In genomic region chr6:115856361-115856745, GRCm38 (mm10) we compare ENCODE assay signal across 13 mouse cellular contexts. TPM values are rescaled to one million over a fixed set of nuclear protein-coding genes. Genes with fewer than 3 reads are reported as not detected.
DNase-seq lines count a peak whose midpoint lies in the region; ATAC-seq and TF ChIP-seq lines count a peak whose summit lies in the region.
"Had no signal": no experiment of that assay in that cellular context is flagged by ENCODE, and none has a peak within 500 bp of the region (broad histone marks: within the 10 kb centered on the region; RNA-seq: fewer than 3 reads in every experiment).

No protein-coding gene starts in this region.

- H3K27ac ChIP-seq in gastrocnemius, adult 2 months, result peak overlapping the region; percentile 53
- H3K27ac ChIP-seq in layer of hippocampus, adult 2 months, result peak overlapping the region; percentile 82
- no peak overlapping the region for H3K27ac ChIP-seq in embryonic facial prominence, embryonic 11.5 days (replicated peaks; ENCODE audit: low read depth, low read length)
- H3K27ac ChIP-seq: embryonic facial prominence, embryonic 12.5 days had no signal

- intact Hi-C loops in gastrocnemius, adult 2 months (cut with DNase I), result no loop called here
- intact Hi-C loops in gastrocnemius, postnatal 14 days (cut with DNase I; ENCODE audit: low total_unique reads), result loop anchor here (5.0 kb wide), 1 partner anchor 151 kb away; no protein-coding TSS in a partner anchor

- H3K27me3 ChIP-seq in embryonic facial prominence, embryonic 11.5 days (ENCODE audit: control insufficient read depth, insufficient read depth, low read length), result no peaks in the 10 kb centered on the region
- H3K27me3 ChIP-seq: embryonic facial prominence, embryonic 12.5 days had no signal

- no peak for TF ChIP-seq CTCF in gastrocnemius, adult 2 months (IDR thresholded peaks at IDR 0.05)
- TF ChIP-seq CTCF in layer of hippocampus, adult 2 months (conservative IDR thresholded peaks at IDR 0.05), result no peak

- no peaks in the 10 kb centered on the region for H3K9me3 ChIP-seq in embryonic facial prominence, embryonic 11.5 days (replicated peaks; ENCODE audit: control insufficient read depth, low read length)
- H3K9me3 ChIP-seq: embryonic facial prominence, embryonic 12.5 days had no signal

- H3K4me3 ChIP-seq in gastrocnemius, adult 2 months, result no peak overlapping the region
- H3K4me3 ChIP-seq in layer of hippocampus, adult 2 months, result no peak overlapping the region
- H3K4me3 ChIP-seq in embryonic facial prominence, embryonic 11.5 days (ENCODE audit: low read depth, low read length), result no peak overlapping the region
- H3K4me3 ChIP-seq: embryonic facial prominence, embryonic 12.5 days had no signal

- no peak overlapping the region; the same call in 1 of the 2 replicates for H3K9ac ChIP-seq in embryonic facial prominence, embryonic 11.5 days (replicated peaks; ENCODE audit: low read length)
- H3K9ac ChIP-seq: embryonic facial prominence, embryonic 12.5 days had no signal

- DNase-seq in gastrocnemius, adult 2 months, result no peak
- no peak for DNase-seq in gastrocnemius, postnatal 14 days
- DNase-seq in layer of hippocampus, adult 2 months (ENCODE audit: low spot score in 2 of 2), result no peak
- DNase-seq in layer of hippocampus, adult 18-20 months (ENCODE audit: low spot score in 2 of 2), result no peak
- DNase-seq in embryonic facial prominence, embryonic 11.5 days (ENCODE audit: low spot score), result peak; percentile 10
- peak; percentile 37 to 47 for DNase-seq in kidney, postnatal 36 days
- DNase-seq in thymus, postnatal 0 days (ENCODE audit: low spot score), result no peak
- DNase-seq: cerebellum, adult 8-10 months; thymus, postnatal 36 days had no signal

- no peak overlapping the region for H3K4me2 ChIP-seq in embryonic facial prominence, embryonic 11.5 days (ENCODE audit: low read depth, low read length)
- H3K4me2 ChIP-seq: embryonic facial prominence, embryonic 12.5 days had no signal

- no peaks in the 10 kb centered on the region for H3K36me3 ChIP-seq in embryonic facial prominence, embryonic 11.5 days (replicated peaks; ENCODE audit: control insufficient read depth, insufficient read depth, low read depth, low read length)
- H3K36me3 ChIP-seq: embryonic facial prominence, embryonic 12.5 days had no signal

- ATAC-seq in embryonic facial prominence, embryonic 11.5 days (replicated peaks; ENCODE audit: insufficient number of reproducible peaks, low FRiP score, low TSS enrichment, low read depth), result no peak
- no peak for ATAC-seq in cerebellum, adult (ENCODE audit: insufficient number of reproducible peaks, low FRiP score, low TSS enrichment)
- ATAC-seq: forebrain, embryonic 16.5 days had no signal

- 74% methylated on average over 4 of the region's 4 CpGs for WGBS in embryonic facial prominence, embryonic 11.5 days

- H3K4me1 ChIP-seq in embryonic facial prominence, embryonic 11.5 days (ENCODE audit: control insufficient read depth, insufficient read depth, low read length), result no peaks in the 10 kb centered on the region

RNA-seq across cellular contexts. Expression of gene Ift122, which starts 3.1 kb away (rescaled TPM):
- 1 to 10 TPM; 4.9 to 5.1 TPM for total RNA-seq in gastrocnemius, adult 2 months (2021)
- total RNA-seq in gastrocnemius, postnatal 14 days (2021), result 10 to 100 TPM; 11.0 to 19.0 TPM
- 10 to 100 TPM; 30.3 TPM for total RNA-seq in layer of hippocampus, adult 2 months (2021)
- total RNA-seq in layer of hippocampus, adult 18-20 months (2021), result 10 to 100 TPM; 26.4 to 33.5 TPM
- 25.1 and 27.2 TPM in 2 replicates for polyA plus RNA-seq in embryonic facial prominence, embryonic 11.5 days (2014; fragmentation: Nextera tagmentation; extraction: Ambion mirVana)
- 8.2 and 11.0 TPM in 2 replicates for polyA plus RNA-seq in thymus, postnatal 0 days (2015; fragmentation: Nextera tagmentation; extraction: Ambion mirVana)

RNA-seq across cellular contexts. Expression of gene Mbd4, which starts 3.2 kb away (rescaled TPM):
- total RNA-seq in gastrocnemius, adult 2 months (2021), result under 1 TPM; 0.75 to 0.77 TPM
- total RNA-seq in gastrocnemius, postnatal 14 days (2021), result 1 to 10 TPM; 1.4 to 2.2 TPM
- total RNA-seq in layer of hippocampus, adult 2 months (2021), result 1 to 10 TPM; 6.3 to 6.8 TPM
- total RNA-seq in layer of hippocampus, adult 18-20 months (2021), result 1 to 10 TPM; 5.8 to 7.2 TPM
- 22.5 and 24.8 TPM in 2 replicates for polyA plus RNA-seq in embryonic facial prominence, embryonic 11.5 days (2014; fragmentation: Nextera tagmentation; extraction: Ambion mirVana)
- polyA plus RNA-seq in thymus, postnatal 0 days (2015; fragmentation: Nextera tagmentation; extraction: Ambion mirVana), result 18.7 and 20.8 TPM in 2 replicates

RNA-seq across cellular contexts. Expression of gene Efcab12, which starts 18.1 kb away (rescaled TPM):
- not detected for total RNA-seq in gastrocnemius, adult 2 months (2021)
- under 1 TPM; 0.08 to 0.18 TPM for total RNA-seq in gastrocnemius, postnatal 14 days (2021)
- 1 to 10 TPM; 3.9 to 4.5 TPM for total RNA-seq in layer of hippocampus, adult 2 months (2021)
- 1 to 10 TPM; 3.2 to 4.0 TPM for total RNA-seq in layer of hippocampus, adult 18-20 months (2021)
- polyA plus RNA-seq in embryonic facial prominence, embryonic 11.5 days (2014; fragmentation: Nextera tagmentation; extraction: Ambion mirVana), result 0.39 and 1.5 TPM in 2 replicates
- 0.20 and 0.33 TPM in 2 replicates for polyA plus RNA-seq in thymus, postnatal 0 days (2015; fragmentation: Nextera tagmentation; extraction: Ambion mirVana)
- polyA plus RNA-seq: C2C12 had no signal

RNA-seq across cellular contexts. Expression of gene Rpl32, which starts 47.8 kb away (rescaled TPM):
- 100 to 1,000 TPM; 562 to 624 TPM for total RNA-seq in gastrocnemius, adult 2 months (2021)
- 100 to 1,000 TPM; 847 to 987 TPM for total RNA-seq in gastrocnemius, postnatal 14 days (2021)
- 100 to 1,000 TPM; 488 to 493 TPM for total RNA-seq in layer of hippocampus, adult 2 months (2021)
- total RNA-seq in layer of hippocampus, adult 18-20 months (2021), result 100 to 1,000 TPM; 497 to 528 TPM
- 2,072 and 2,207 TPM in 2 replicates for polyA plus RNA-seq in embryonic facial prominence, embryonic 11.5 days (2014; fragmentation: Nextera tagmentation; extraction: Ambion mirVana)
- polyA plus RNA-seq in thymus, postnatal 0 days (2015; fragmentation: Nextera tagmentation; extraction: Ambion mirVana), result 3,802 and 3,817 TPM in 2 replicates

Comparison
In these comparisons a context has a peak if more than half of its experiments do, and no peak if none do; other contexts are left out.
1. DNase-seq: peak in embryonic facial prominence, embryonic 11.5 days (single experiment) and kidney, postnatal 36 days (2 of 2); none in gastrocnemius, adult 2 months (single experiment), gastrocnemius, postnatal 14 days (single experiment), layer of hippocampus, adult 2 months (0 of 2), layer of hippocampus, adult 18-20 months (0 of 2) and thymus, postnatal 0 days (single experiment).